Mouse (Mus musculus): ENCODE measurements around the gene Gipr. TPM values are rescaled to one million over a fixed set of nuclear protein-coding genes. Genes with fewer than 3 reads are reported as not detected.

Gipr gene
- total RNA-seq, 2 experiments from 2014 or later: 0.13 TPM; not detected in 1

Small RNA genes within 50 kb of the gene (microRNA-seq; reads per million reads assigned to microRNA genes)
- gene Mir330: 229 to 240 reads per million in 2 experiments

Other genes starting within 250 kb of the Gipr start
- 1 to 10 TPM; 4.4 to 4.9 TPM for gene Nova2, start 240.2 kb downstream of the Gipr start, total RNA-seq (2021)
- not detected for gene Nanos2, start 178.7 kb downstream of the Gipr start, total RNA-seq (2021)
- gene Mypop, start 174.9 kb downstream of the Gipr start, total RNA-seq (2021): 1 to 10 TPM; 3.6 to 4.0 TPM
- 10 to 100 TPM; 22.4 to 23.1 TPM for gene Irf2bp1, start 162.1 kb downstream of the Gipr start, total RNA-seq (2021)
- gene Foxa3, start 142.6 kb downstream of the Gipr start, total RNA-seq (2021): not detected
- 10 to 100 TPM; 85.2 to 93.9 TPM for gene Sympk, start 141.8 kb downstream of the Gipr start, total RNA-seq (2021)
- not detected for gene Rsph6a, start 111.4 kb downstream of the Gipr start, total RNA-seq (2021)
- 10 to 100 TPM; 44.6 to 46.6 TPM for gene Dmwd, start 89.9 kb downstream of the Gipr start, total RNA-seq (2021)
- 100 to 1,000 TPM; 503 to 516 TPM for gene Dmpk, start 82.3 kb downstream of the Gipr start, total RNA-seq (2021)
- 1 to 10 TPM; 5.6 to 6.8 TPM for gene Six5, start 71.5 kb downstream of the Gipr start, total RNA-seq (2021)
- not detected for gene Gm4969, start 47.8 kb downstream of the Gipr start, total RNA-seq (2021)
- gene Fbxo46, start 46.3 kb downstream of the Gipr start, total RNA-seq (2021): 1 to 10 TPM; 5.5 to 5.7 TPM
- gene Qpctl, start 16.8 kb downstream of the Gipr start, total RNA-seq (2021): 1 to 10 TPM; 4.0 to 4.2 TPM
- gene Snrpd2, start 16.4 kb downstream of the Gipr start, total RNA-seq (2021): 10 to 100 TPM; 60.8 to 61.3 TPM
- 10 to 100 TPM; 36.7 to 38.7 TPM for gene Eml2, start 10.3 kb upstream of the Gipr start, total RNA-seq (2021)
- 1 to 10 TPM; 5.5 to 7.1 TPM for gene Gpr4, start 46.4 kb upstream of the Gipr start, total RNA-seq (2021)
- 10 to 100 TPM; 65.1 to 70.8 TPM for gene Opa3, start 62.2 kb upstream of the Gipr start, total RNA-seq (2021)
- gene Vasp, start 105.7 kb upstream of the Gipr start, total RNA-seq (2021): 10 to 100 TPM; 26.7 to 27.7 TPM
- gene Ppm1n, start 113.9 kb upstream of the Gipr start, total RNA-seq (2021): not detected
- 100 to 1,000 TPM; 124 to 132 TPM for gene Rtn2, start 116.5 kb upstream of the Gipr start, total RNA-seq (2021)
- gene Fosb, start 143.9 kb upstream of the Gipr start, total RNA-seq (2021): 1 to 10 TPM in 1 of 2 experiments, under 1 TPM in 1; 0.62 to 1.0 TPM
- gene Ercc1, start 178.7 kb upstream of the Gipr start, total RNA-seq (2021): 10 to 100 TPM; 43.5 to 50.3 TPM
- 1 to 10 TPM; 9.6 to 10.0 TPM for gene Cd3eap, start 193.4 kb upstream of the Gipr start, total RNA-seq (2021)
- gene Ppp1r13l, start 193.6 kb upstream of the Gipr start, total RNA-seq (2021): 10 to 100 TPM; 38.2 to 42.9 TPM
- 10 to 100 TPM in 1 of 2 experiments, 1 to 10 TPM in 1; 7.6 to 10.4 TPM for gene Ercc2, start 215.9 kb upstream of the Gipr start, total RNA-seq (2021)
- under 1 TPM; 0.32 to 0.46 TPM for gene Klc3, start 238.0 kb upstream of the Gipr start, total RNA-seq (2021)
- gene Ckm, start 238.6 kb upstream of the Gipr start, total RNA-seq (2021): 1,000 to 10,000 TPM; 3,672 to 3,752 TPM

Measured in heart, adult 18-20 months (tissue).